Mouse (Mus musculus) E14TG2a.4 (cell line): ENCODE measurements around the gene Rps9.
"Not testable (repeated sequence)": the region's sequence is repeated elsewhere in the genome, so short reads cannot be mapped to it uniquely, and the experiment has no call there.

Experiments used
- H3K27me3 ChIP-seq: 2 replicates; pipeline ENCODE4 v1.6.1; 2014; ENCODE audit warnings: low read length, control low read depth; ENCODE audit not compliant: insufficient read depth
- H3K36me3 ChIP-seq: 2 replicates; pipeline ENCODE4 v1.6.1; 2014; ENCODE audit warnings: low read length, control low read depth; ENCODE audit not compliant: insufficient read depth
- H3K4me1 ChIP-seq: replicated peaks from 2 replicates; pipeline ENCODE4 v1.6.1; 2014; ENCODE audit warnings: low read depth, low read length, control low read depth
- H3K4me3 ChIP-seq: replicated peaks from 2 replicates; pipeline ENCODE4 v1.5.1; 2014; ENCODE audit warnings: mild to moderate bottlenecking, low read length
- H3K9me3 ChIP-seq: 2 replicates; pipeline ENCODE4 v1.6.1; 2014; ENCODE audit warnings: low read length, control low read depth
- CTCF ChIP-seq: conservative IDR thresholded peaks from 2 replicates; pipeline ENCODE4 v1.5.1; 2014; ENCODE audit warnings: low read length
- NANOG ChIP-seq: IDR thresholded peaks from 2 replicates; pipeline ENCODE4 v1.6.1; 2014; ENCODE audit warnings: borderline replicate concordance, low read length, mixed read lengths
- POU5F1 ChIP-seq: IDR thresholded peaks from 2 replicates; pipeline ENCODE4 v1.6.1; 2014; ENCODE audit warnings: low read length, borderline replicate concordance

Rps9 gene

GRCm38 (mm10) chr7:3707027-3707426 lies 3.2 kb downstream of the Rps9 start:
- Histone ChIP-seq H3K4me1 (peaks cover 15% of the 10 kb centered on the region), H3K27me3 (no peaks in the 10 kb centered on the region), H3K36me3 (peaks cover 39% of the 10 kb centered on the region), H3K9me3 (no peaks in the 10 kb centered on the region), H3K4me3 (peak overlapping the region; percentile 96)
- TF ChIP-seq CTCF (no peak), NANOG (no peak), POU5F1 (no peak)

GRCm38 (mm10) chr7:3707568-3708413 lies 4.0 kb downstream of the Rps9 start:
- Histone ChIP-seq H3K27me3 (no peaks in the 10 kb centered on the region), H3K36me3 (peaks cover 39% of the 10 kb centered on the region), H3K4me1 (peaks cover 15% of the 10 kb centered on the region), H3K9me3 (no peaks in the 10 kb centered on the region), H3K4me3 (no peak overlapping the region)
- TF ChIP-seq CTCF: no peak
- no peak for TF ChIP-seq POU5F1
- TF ChIP-seq NANOG: no peak

GRCm38 (mm10) chr7:3708447-3708980 lies 4.7 kb downstream of the Rps9 start:
- not testable (repeated sequence) for H3K27me3 ChIP-seq, H3K4me3 ChIP-seq, H3K9me3 ChIP-seq, H3K4me1 ChIP-seq
- H3K36me3 ChIP-seq: peaks cover 39% of the 10 kb centered on the region

GRCm38 (mm10) chr7:3709000-3709399 lies 5.2 kb downstream of the Rps9 start:
- Histone ChIP-seq H3K27me3 (peaks cover 2% of the 10 kb centered on the region; the same call in 1 of the 2 replicates), H3K9me3 (no peaks in the 10 kb centered on the region), H3K4me1 (0 out of 2 replicates have a peak, but pooled peaks cover 8% of the 10 kb centered on the region), H3K4me3 (no peak overlapping the region), H3K36me3 (peaks cover 39% of the 10 kb centered on the region)
- TF ChIP-seq CTCF (no peak), POU5F1 (no peak), NANOG (no peak)

- TF ChIP-seq NANOG (no peak), POU5F1 (no peak), CTCF (no peak)
These were observed 8.6 kb downstream of the Rps9 start for GRCm38 (mm10) chr7:3712264-3712942.

GRCm38 (mm10) chr7:3715249-3715648 lies 11.5 kb downstream of the Rps9 start:
- Histone ChIP-seq H3K4me1 (no peaks in the 10 kb centered on the region), H3K9me3 (no peaks in the 10 kb centered on the region), H3K4me3 (no peak overlapping the region), H3K36me3 (no peaks in the 10 kb centered on the region), H3K27me3 (peaks cover 2% of the 10 kb centered on the region; the same call in 1 of the 2 replicates)
- no peak for TF ChIP-seq NANOG
- TF ChIP-seq POU5F1: no peak
- TF ChIP-seq CTCF: no peak

More at GRCm38 (mm10) chr7:3712264-3712942, 8.6 kb downstream of the Rps9 start:
- Histone ChIP-seq H3K36me3 (peaks cover 7% of the 10 kb centered on the region), H3K27me3 (peaks cover 2% of the 10 kb centered on the region; the same call in 1 of the 2 replicates), H3K4me1 (no peaks in the 10 kb centered on the region), H3K9me3 (no peaks in the 10 kb centered on the region), H3K4me3 (no peak overlapping the region)

- H3K9me3 ChIP-seq, H3K4me3 ChIP-seq, H3K36me3 ChIP-seq, H3K4me1 ChIP-seq, H3K27me3 ChIP-seq: not testable (repeated sequence)
These were observed 16.5 kb downstream of the Rps9 start, which contains the start of gene Pirb for GRCm38 (mm10) chr7:3720268-3720667. TSS of gene Pirb (minus strand) at chr7:3720391.

- H3K4me3 ChIP-seq, H3K4me1 ChIP-seq, H3K9me3 ChIP-seq, H3K27me3 ChIP-seq, H3K36me3 ChIP-seq: not testable (repeated sequence)
These were observed 21.7 kb downstream of the Rps9 start for GRCm38 (mm10) chr7:3725459-3725858.

- not testable (repeated sequence) for H3K9me3 ChIP-seq, H3K36me3 ChIP-seq, H3K4me1 ChIP-seq, H3K4me3 ChIP-seq, H3K27me3 ChIP-seq
These were observed 28.9 kb downstream of the Rps9 start for GRCm38 (mm10) chr7:3732675-3733074.
